Mouse (Mus musculus) heart, postnatal 0 days (tissue): ENCODE measurements at regions not wholly inside any gene's neighbourhood (a gene's known extent, or its start where the extent isn't known, plus 50 kb on each side); places are given as distances from the start of the nearest gene placed in this dataset.
"Not testable (repeated sequence)": the region's sequence is repeated elsewhere in the genome, so short reads cannot be mapped to it uniquely, and the experiment has no call there.

Experiments used
- ATAC-seq: fragments of 200-750 bp; cut with Nextera tagmentation; 2 replicates; pipeline ENCODE4 v1.8.0; 2017; ENCODE audit warnings: low read depth, moderate number of reproducible peaks, moderate library complexity; ENCODE audit not compliant: insufficient read depth
- DNase-seq: peaks from one replicate; pipeline ENCODE4 v3.0.0-alpha.2; 2016; ENCODE audit warnings: low spot score
- H3K27ac ChIP-seq: fragments of 300-500 bp; sonication (generic); 2 replicates; pipeline ENCODE4 v1.5.1; 2014; ENCODE audit warnings: low read depth, mild to moderate bottlenecking
- H3K27me3 ChIP-seq: fragments of 300-500 bp; sonication (generic); 2 replicates; pipeline ENCODE4 v1.6.1; 2014; ENCODE audit warnings: low read length, mixed read lengths; ENCODE audit not compliant: control insufficient read depth, insufficient read depth
- H3K36me3 ChIP-seq: fragments of 300-500 bp; sonication (generic); replicated peaks from 2 replicates; pipeline ENCODE4 v1.6.1; 2014; ENCODE audit warnings: low read length, mixed read lengths; ENCODE audit not compliant: control insufficient read depth, insufficient read depth
- H3K4me1 ChIP-seq: fragments of 300-500 bp; sonication (generic); 2 replicates; pipeline ENCODE4 v1.6.1; 2014; ENCODE audit warnings: antibody characterized with exemption; ENCODE audit not compliant: control insufficient read depth, insufficient read depth
- H3K4me2 ChIP-seq: fragments of 300-500 bp; sonication (generic); 2 replicates; pipeline ENCODE4 v1.6.1; 2014; ENCODE audit warnings: low read depth, mild to moderate bottlenecking, low read length, moderate library complexity
- H3K4me3 ChIP-seq: fragments of 300-500 bp; sonication (generic); 2 replicates; pipeline ENCODE4 v1.5.1; 2014; ENCODE audit warnings: low read depth, low read length
- H3K9ac ChIP-seq: fragments of 300-500 bp; sonication (generic); replicated peaks from 2 replicates; pipeline ENCODE4 v1.6.1; 2014; ENCODE audit warnings: low read depth, low read length, mixed read lengths
- H3K9me3 ChIP-seq: fragments of 300-500 bp; sonication (generic); replicated peaks from 2 replicates; pipeline ENCODE4 v1.6.1; 2016; ENCODE audit warnings: low read length; ENCODE audit not compliant: control insufficient read depth
- CTCF ChIP-seq: IDR thresholded peaks from 2 replicates; pipeline ENCODE4 v1.5.1; 2016; ENCODE audit warnings: antibody characterized with exemption, control low read depth, low read depth
- EP300 ChIP-seq: IDR thresholded peaks from 2 replicates; pipeline ENCODE4 v1.6.1; 2016; ENCODE audit warnings: antibody characterized with exemption, low read depth
- WGBS: fragments of 180-500 bp; shearing (Covaris S2); extraction: QIAGEN DNeasy Blood & Tissue Kit; methylation state at CpG from one replicate; pipeline ENCODE4 v1.1.7; 2014; 5-methylcytosine and 5-hydroxymethylcytosine counted together

- H3K27me3 ChIP-seq: no peaks in the 10 kb centered on the region
- H3K4me2 ChIP-seq: no peak overlapping the region
- H3K27ac ChIP-seq: no peak overlapping the region
- ATAC-seq (no peak), DNase-seq (no peak)
- no peak for TF ChIP-seq CTCF
- no peak for TF ChIP-seq EP300
- no peaks in the 10 kb centered on the region for H3K36me3 ChIP-seq
- no peaks in the 10 kb centered on the region for H3K9me3 ChIP-seq
- H3K4me3 ChIP-seq: no peak overlapping the region
- 68% methylated on average over 9 of the region's 9 CpGs for WGBS
- no peaks in the 10 kb centered on the region for H3K4me1 ChIP-seq
- no peak overlapping the region for H3K9ac ChIP-seq
Observed at GRCm38 (mm10) chr2:166463539-166463938, 250.1 kb downstream of the Prex1 start.

GRCm38 (mm10) chr2:166461956-166462355 lies 251.7 kb downstream of the Prex1 start:
- ATAC-seq (no peak), DNase-seq (no peak)
- Histone ChIP-seq H3K9me3 (no peaks in the 10 kb centered on the region), H3K4me2 (no peak overlapping the region), H3K4me3 (no peak overlapping the region), H3K4me1 (no peaks in the 10 kb centered on the region), H3K27ac (no peak overlapping the region), H3K27me3 (no peaks in the 10 kb centered on the region), H3K9ac (no peak overlapping the region), H3K36me3 (no peaks in the 10 kb centered on the region)
- WGBS: 79% methylated on average over 3 of the region's 3 CpGs
- no peak for TF ChIP-seq CTCF
- TF ChIP-seq EP300: no peak

- Histone ChIP-seq H3K36me3 (no peaks in the 10 kb centered on the region), H3K9ac (no peak overlapping the region), H3K27ac (no peak overlapping the region), H3K4me2 (no peak overlapping the region), H3K4me1 (no peaks in the 10 kb centered on the region), H3K9me3 (no peaks in the 10 kb centered on the region), H3K4me3 (no peak overlapping the region), H3K27me3 (no peaks in the 10 kb centered on the region)
- TF ChIP-seq CTCF: no peak
- TF ChIP-seq EP300: no peak
- DNase-seq (no peak), ATAC-seq (no peak)
- WGBS: 89% methylated on average over 3 of the region's 3 CpGs
Observed at GRCm38 (mm10) chr2:166461103-166461502, 252.5 kb downstream of the Prex1 start.

- no peak overlapping the region for H3K4me3 ChIP-seq
- no peaks in the 10 kb centered on the region for H3K4me1 ChIP-seq
- no peak overlapping the region for H3K4me2 ChIP-seq
- H3K27ac ChIP-seq: peak overlapping the region; percentile 41; the same call in 1 of the 2 replicates
- 13% methylated on average over 9 of the region's 9 CpGs for WGBS
- H3K36me3 ChIP-seq: no peaks in the 10 kb centered on the region
- H3K9ac ChIP-seq: no peak overlapping the region
- no peak for TF ChIP-seq CTCF
- TF ChIP-seq EP300: no peak
- ATAC-seq (peak; percentile 83), DNase-seq (peak; percentile 72)
- no peaks in the 10 kb centered on the region for H3K27me3 ChIP-seq
- no peaks in the 10 kb centered on the region for H3K9me3 ChIP-seq
Observed at GRCm38 (mm10) chr2:166459955-166460354, 253.7 kb downstream of the Prex1 start.

- Histone ChIP-seq H3K4me2 (no peak overlapping the region), H3K4me3 (no peak overlapping the region), H3K27me3 (no peaks in the 10 kb centered on the region), H3K36me3 (no peaks in the 10 kb centered on the region), H3K4me1 (no peaks in the 10 kb centered on the region), H3K9me3 (no peaks in the 10 kb centered on the region), H3K9ac (no peak overlapping the region), H3K27ac (no peak overlapping the region)
- TF ChIP-seq EP300 (no peak), CTCF (no peak)
- no peak for ATAC-seq
- 88% methylated on average over 9 of the region's 9 CpGs for WGBS
- DNase-seq: no peak
Observed at GRCm38 (mm10) chr2:166458953-166459352, 254.7 kb downstream of the Prex1 start.

GRCm38 (mm10) chr2:166457381-166458172 lies 256.1 kb downstream of the Prex1 start:
- no peak overlapping the region for H3K9ac ChIP-seq
- ATAC-seq (no peak), DNase-seq (no peak)
- H3K4me2 ChIP-seq: no peak overlapping the region
- 68% methylated on average over 16 of the region's 16 CpGs for WGBS
- H3K4me3 ChIP-seq: no peak overlapping the region
- TF ChIP-seq CTCF (no peak), EP300 (no peak)
- H3K9me3 ChIP-seq: no peaks in the 10 kb centered on the region
- H3K36me3 ChIP-seq: no peaks in the 10 kb centered on the region
- no peaks in the 10 kb centered on the region for H3K27me3 ChIP-seq
- no peak overlapping the region for H3K27ac ChIP-seq
- H3K4me1 ChIP-seq: no peaks in the 10 kb centered on the region

GRCm38 (mm10) chr2:166454160-166454888 lies 259.3 kb downstream of the Prex1 start:
- H3K4me2 ChIP-seq, H3K27me3 ChIP-seq, H3K9me3 ChIP-seq, H3K4me1 ChIP-seq, ATAC-seq, H3K9ac ChIP-seq, H3K27ac ChIP-seq, H3K4me3 ChIP-seq, DNase-seq, H3K36me3 ChIP-seq: not testable (repeated sequence)
- WGBS: 52% methylated on average over 2 of the region's 7 CpGs
